Mouse (Mus musculus): ENCODE results near the gene Tiam1. TPM values are rescaled to one million over a fixed set of nuclear protein-coding genes. Genes with fewer than 3 reads are reported as not detected.

The Tiam1 gene
- polyA plus RNA-seq, 1 experiment from 2014 or later: 30.8 TPM

- Histone ChIP-seq H3K36me3 (replicated peaks) (no peaks in the 10 kb centered on the region), H3K9me3 (no peaks in the 10 kb centered on the region), H3K27me3 (replicated peaks) (no peaks in the 10 kb centered on the region), H3K4me3 (no peak overlapping the region), H3K4me2 (no peak overlapping the region), H3K9ac (no peak overlapping the region), H3K27ac (no peak overlapping the region), H3K4me1 (no peaks in the 10 kb centered on the region)
- WGBS: 94% methylated on average over 15 of the region's 15 CpGs
- no peak for ATAC-seq (replicated peaks)
Observed at GRCm38 (mm10) chr16:89972854-89973487, 170.6 kb downstream of the Tiam1 start.

- H3K9me3 ChIP-seq: no peaks in the 10 kb centered on the region
- WGBS: 89% methylated on average over 6 of the region's 6 CpGs
- ATAC-seq (replicated peaks): no peak
- no peak overlapping the region for H3K9ac ChIP-seq
- H3K4me1 ChIP-seq: no peaks in the 10 kb centered on the region
- H3K4me3 ChIP-seq: no peak overlapping the region
- H3K27ac ChIP-seq: no peak overlapping the region
- H3K4me2 ChIP-seq: no peak overlapping the region
- no peaks in the 10 kb centered on the region for H3K27me3 ChIP-seq (replicated peaks)
- H3K36me3 ChIP-seq (replicated peaks): no peaks in the 10 kb centered on the region
Observed at GRCm38 (mm10) chr16:89972018-89972417, 171.6 kb downstream of the Tiam1 start.

- WGBS: 78% methylated on average over 6 of the region's 6 CpGs
Observed at GRCm38 (mm10) chr16:89968058-89968457, 175.5 kb downstream of the Tiam1 start.

GRCm38 (mm10) chr16:89962876-89963275, 180.7 kb downstream of the Tiam1 start:
- H3K4me3 ChIP-seq: no peak overlapping the region
- H3K9ac ChIP-seq: no peak overlapping the region
- no peak overlapping the region for H3K27ac ChIP-seq
- no peak for ATAC-seq (replicated peaks)
- 0 out of 2 replicates have a peak, but pooled peaks cover 6% of the 10 kb centered on the region for H3K27me3 ChIP-seq (replicated peaks)
- H3K4me2 ChIP-seq: no peak overlapping the region
- no peaks in the 10 kb centered on the region for H3K36me3 ChIP-seq (replicated peaks)
- peaks cover 18% of the 10 kb centered on the region for H3K4me1 ChIP-seq
- WGBS: 94% methylated on average over 14 of the region's 14 CpGs
- 0 out of 2 replicates have a peak, but pooled peaks cover 6% of the 10 kb centered on the region for H3K9me3 ChIP-seq

More at GRCm38 (mm10) chr16:89968058-89968457, 175.5 kb downstream of the Tiam1 start:
- H3K4me3 ChIP-seq: no peak overlapping the region
- no peak for ATAC-seq (replicated peaks)
- H3K4me1 ChIP-seq: no peaks in the 10 kb centered on the region
- H3K9ac ChIP-seq: no peak overlapping the region
- no peaks in the 10 kb centered on the region for H3K27me3 ChIP-seq (replicated peaks)
- no peak overlapping the region for H3K4me2 ChIP-seq
- no peak overlapping the region for H3K27ac ChIP-seq
- 0 out of 2 replicates have a peak, but pooled peaks cover 6% of the 10 kb centered on the region for H3K9me3 ChIP-seq
- H3K36me3 ChIP-seq (replicated peaks): no peaks in the 10 kb centered on the region

GRCm38 (mm10) chr16:89960904-89961303, 182.7 kb downstream of the Tiam1 start:
- H3K27ac ChIP-seq: no peak overlapping the region
- H3K4me2 ChIP-seq: peak overlapping the region; percentile 77
- peak overlapping the region; percentile 34 for H3K4me3 ChIP-seq
- no peaks in the 10 kb centered on the region for H3K36me3 ChIP-seq (replicated peaks)
- 0 out of 2 replicates have a peak, but pooled peaks cover 6% of the 10 kb centered on the region for H3K27me3 ChIP-seq (replicated peaks)
- 0 out of 2 replicates have a peak, but pooled peaks cover 3% of the 10 kb centered on the region for H3K9me3 ChIP-seq
- no peak overlapping the region for H3K9ac ChIP-seq
- ATAC-seq (replicated peaks): no peak
- H3K4me1 ChIP-seq: peaks cover 22% of the 10 kb centered on the region
- 23% methylated on average over 6 of the region's 8 CpGs for WGBS

- under 1% methylated on average over 30 of the region's 33 CpGs for WGBS
- Histone ChIP-seq H3K9ac (peak overlapping the region; percentile 37), H3K4me2 (peak overlapping the region; percentile 77), H3K4me1 (peaks cover 22% of the 10 kb centered on the region), H3K9me3 (no peaks in the 10 kb centered on the region), H3K27ac (peak overlapping the region; percentile 29; the same call in 1 of the 2 replicates), H3K36me3 (replicated peaks) (no peaks in the 10 kb centered on the region), H3K27me3 (replicated peaks) (0 out of 2 replicates have a peak, but pooled peaks cover 6% of the 10 kb centered on the region), H3K4me3 (peak overlapping the region; percentile 34)
- peak; percentile 71 for ATAC-seq (replicated peaks)
Observed at GRCm38 (mm10) chr16:89960186-89960878, 183.2 kb downstream of the Tiam1 start.

GRCm38 (mm10) chr16:89958982-89959381, 184.6 kb downstream of the Tiam1 start:
- Histone ChIP-seq H3K9me3 (no peaks in the 10 kb centered on the region), H3K4me3 (no peak overlapping the region), H3K9ac (no peak overlapping the region), H3K4me1 (peaks cover 22% of the 10 kb centered on the region), H3K4me2 (no peak overlapping the region), H3K27ac (no peak overlapping the region), H3K36me3 (replicated peaks) (no peaks in the 10 kb centered on the region), H3K27me3 (replicated peaks) (0 out of 2 replicates have a peak, but pooled peaks cover 6% of the 10 kb centered on the region)
- no peak; the same call in 1 of the 2 replicates for ATAC-seq (replicated peaks)
- WGBS: 34% methylated on average over 12 of the region's 12 CpGs

- Histone ChIP-seq H3K4me1 (peaks cover 22% of the 10 kb centered on the region), H3K4me2 (no peak overlapping the region), H3K9me3 (no peaks in the 10 kb centered on the region), H3K36me3 (replicated peaks) (no peaks in the 10 kb centered on the region), H3K27ac (no peak overlapping the region), H3K4me3 (no peak overlapping the region), H3K27me3 (replicated peaks) (0 out of 2 replicates have a peak, but pooled peaks cover 6% of the 10 kb centered on the region), H3K9ac (no peak overlapping the region)
- 69% methylated on average over 10 of the region's 10 CpGs for WGBS
- no peak for ATAC-seq (replicated peaks)
Observed at GRCm38 (mm10) chr16:89958030-89958429, 185.5 kb downstream of the Tiam1 start.

GRCm38 (mm10) chr16:89954525-89954924, 189.0 kb downstream of the Tiam1 start:
- no peaks in the 10 kb centered on the region for H3K27me3 ChIP-seq (replicated peaks)
- H3K4me2 ChIP-seq: no peak overlapping the region
- H3K36me3 ChIP-seq (replicated peaks): no peaks in the 10 kb centered on the region
- ATAC-seq (replicated peaks): no peak
- WGBS: 75% methylated on average over 8 of the region's 8 CpGs
- no peaks in the 10 kb centered on the region for H3K9me3 ChIP-seq
- H3K9ac ChIP-seq: no peak overlapping the region
- H3K4me1 ChIP-seq: peaks cover 10% of the 10 kb centered on the region
- no peak overlapping the region for H3K4me3 ChIP-seq
- no peak overlapping the region for H3K27ac ChIP-seq

GRCm38 (mm10) chr16:89954114-89954513, 189.5 kb downstream of the Tiam1 start:
- peaks cover 7% of the 10 kb centered on the region for H3K4me1 ChIP-seq
- no peak overlapping the region for H3K27ac ChIP-seq
- no peaks in the 10 kb centered on the region for H3K27me3 ChIP-seq (replicated peaks)
- H3K36me3 ChIP-seq (replicated peaks): no peaks in the 10 kb centered on the region
- H3K4me2 ChIP-seq: no peak overlapping the region
- H3K9me3 ChIP-seq: no peaks in the 10 kb centered on the region
- ATAC-seq (replicated peaks): no peak
- WGBS: 92% methylated on average over 1 of the region's 1 CpGs
- H3K4me3 ChIP-seq: no peak overlapping the region
- H3K9ac ChIP-seq: no peak overlapping the region

GRCm38 (mm10) chr16:89952821-89953220, 190.7 kb downstream of the Tiam1 start:
- H3K36me3 ChIP-seq (replicated peaks): no peaks in the 10 kb centered on the region
- no peak overlapping the region for H3K4me2 ChIP-seq
- no peak overlapping the region for H3K27ac ChIP-seq
- H3K9me3 ChIP-seq: no peaks in the 10 kb centered on the region
- no peaks in the 10 kb centered on the region for H3K27me3 ChIP-seq (replicated peaks)
- ATAC-seq (replicated peaks): no peak
- 92% methylated on average over 5 of the region's 5 CpGs for WGBS
- H3K9ac ChIP-seq: no peak overlapping the region
- H3K4me1 ChIP-seq: peaks cover 4% of the 10 kb centered on the region; the same call in 1 of the 2 replicates
- no peak overlapping the region for H3K4me3 ChIP-seq

GRCm38 (mm10) chr16:89950754-89951153, 192.8 kb downstream of the Tiam1 start:
- peak; percentile 22; the same call in 1 of the 2 replicates for ATAC-seq (replicated peaks)
- H3K4me1 ChIP-seq: 0 out of 2 replicates have a peak, but pooled peaks cover 1% of the 10 kb centered on the region
- no peaks in the 10 kb centered on the region for H3K36me3 ChIP-seq (replicated peaks)
- 85% methylated on average over 8 of the region's 8 CpGs for WGBS
- no peak overlapping the region for H3K4me3 ChIP-seq
- no peak overlapping the region for H3K9ac ChIP-seq
- no peak overlapping the region for H3K4me2 ChIP-seq
- H3K27ac ChIP-seq: no peak overlapping the region
- H3K9me3 ChIP-seq: no peaks in the 10 kb centered on the region
- no peaks in the 10 kb centered on the region for H3K27me3 ChIP-seq (replicated peaks)
